ENCODE assay signal across 15 mouse cellular contexts in the genomic region with DNA sequence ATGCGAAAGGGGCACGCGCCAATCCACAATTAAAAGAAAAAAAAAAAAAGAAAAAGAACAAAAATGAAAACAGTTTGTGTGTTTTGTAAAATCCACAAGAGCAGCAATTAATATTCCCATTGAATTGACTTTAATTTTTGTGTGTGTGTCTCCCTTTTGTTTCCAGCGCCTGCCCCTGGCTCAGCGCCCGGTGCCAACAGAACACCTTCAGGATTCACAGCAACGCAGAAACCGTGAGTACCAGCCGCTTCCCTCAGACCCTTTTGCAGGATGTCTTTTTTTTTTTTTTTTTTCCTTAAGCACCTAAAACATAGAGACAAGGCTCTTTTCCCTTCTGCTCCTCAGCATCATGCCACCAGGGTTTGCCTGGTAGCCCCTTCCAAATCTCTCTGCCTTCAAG.
DNase-seq lines count a peak whose midpoint lies in the region; ATAC-seq and TF ChIP-seq lines count a peak whose summit lies in the region.
"Had no signal": no experiment of that assay in that cellular context is flagged by ENCODE, and none has a peak within 500 bp of the region (broad histone marks: within the 10 kb centered on the region; RNA-seq: fewer than 3 reads in every experiment).

No protein-coding gene starts in this region.

- H3K4me3 ChIP-seq in midbrain, embryonic 13.5 days (replicated peaks): peak overlapping the region; percentile 36
- H3K4me3 ChIP-seq in midbrain, embryonic 10.5 days: no peak overlapping the region
- H3K4me3 ChIP-seq in hindbrain, embryonic 15.5 days: peak overlapping the region; percentile 49
- peak overlapping the region; percentile 20 for H3K4me3 ChIP-seq in olfactory bulb, adult 2 months (ENCODE audit: insufficient read depth, low read depth, low read length)
- H3K4me3 ChIP-seq: gastrocnemius, adult 2 months; limb, embryonic 13.5 days had no signal

- no peak for ATAC-seq in midbrain, embryonic 13.5 days
- no peak for ATAC-seq in hindbrain, embryonic 15.5 days (ENCODE audit: low FRiP score, low read depth)

- peak overlapping the region; percentile 47 for H3K9ac ChIP-seq in midbrain, embryonic 13.5 days (replicated peaks)
- peak overlapping the region; percentile 65 for H3K9ac ChIP-seq in hindbrain, embryonic 15.5 days
- H3K9ac ChIP-seq: limb, embryonic 13.5 days had no signal

- H3K4me1 ChIP-seq in midbrain, embryonic 13.5 days (replicated peaks): peaks cover 52% of the 10 kb centered on the region
- H3K4me1 ChIP-seq in midbrain, embryonic 10.5 days: peaks cover 4% of the 10 kb centered on the region; the same call in 1 of the 2 replicates
- peaks cover 14% of the 10 kb centered on the region for H3K4me1 ChIP-seq in hindbrain, embryonic 15.5 days (replicated peaks)
- 0 out of 2 replicates have a peak, but pooled peaks cover 5% of the 10 kb centered on the region for H3K4me1 ChIP-seq in olfactory bulb, adult 2 months (ENCODE audit: control insufficient read depth, insufficient read depth, low read length)

- H3K27me3 ChIP-seq in midbrain, embryonic 13.5 days: no peaks in the 10 kb centered on the region
- no peaks in the 10 kb centered on the region for H3K27me3 ChIP-seq in midbrain, embryonic 10.5 days (ENCODE audit: low read depth, poor library complexity, severe bottlenecking)
- H3K27me3 ChIP-seq in hindbrain, embryonic 15.5 days: no peaks in the 10 kb centered on the region
- H3K27me3 ChIP-seq: limb, embryonic 13.5 days had no signal

- peak overlapping the region; percentile 92 for H3K27ac ChIP-seq in midbrain, embryonic 13.5 days
- no peak overlapping the region for H3K27ac ChIP-seq in midbrain, embryonic 10.5 days (replicated peaks)
- peak overlapping the region; percentile 83 for H3K27ac ChIP-seq in hindbrain, embryonic 15.5 days (replicated peaks)
- H3K27ac ChIP-seq in olfactory bulb, adult 2 months (ENCODE audit: insufficient read depth, low read depth, low read length): no peak overlapping the region
- H3K27ac ChIP-seq: gastrocnemius, adult 2 months; limb, embryonic 13.5 days; stomach, postnatal 0 days had no signal

- H3K9me3 ChIP-seq in midbrain, embryonic 13.5 days: no peaks in the 10 kb centered on the region
- H3K9me3 ChIP-seq in midbrain, embryonic 10.5 days (replicated peaks): no peaks in the 10 kb centered on the region
- no peaks in the 10 kb centered on the region for H3K9me3 ChIP-seq in hindbrain, embryonic 15.5 days
- H3K9me3 ChIP-seq: limb, embryonic 13.5 days had no signal

- 63% methylated on average over 9 of the region's 9 CpGs for WGBS in midbrain, embryonic 13.5 days
- WGBS in midbrain, embryonic 10.5 days: 92% methylated on average over 9 of the region's 9 CpGs
- WGBS in hindbrain, embryonic 15.5 days: 30% methylated on average over 9 of the region's 9 CpGs
- 16% methylated on average over 9 of the region's 9 CpGs for WGBS in olfactory bulb, adult 2 months

- DNase-seq in cerebellum, postnatal 10 days: peak; percentile 55 to 57
- DNase-seq in cerebellum, adult 11 months: no peak
- DNase-seq in midbrain, embryonic 10.5 days (ENCODE audit: low spot score): no peak
- DNase-seq in kidney, postnatal 25 days: no peak
- DNase-seq in embryo, embryonic 10.5 days (ENCODE audit: low spot score): no peak
- DNase-seq: adrenal gland, postnatal 14 days; gastrocnemius, adult 2 months; heart, postnatal 4 days; kidney, adult 9 months; lung, adult 18-20 months had no signal

- H3K36me3 ChIP-seq in midbrain, embryonic 13.5 days: no peaks in the 10 kb centered on the region
- H3K36me3 ChIP-seq in midbrain, embryonic 10.5 days: no peaks in the 10 kb centered on the region
- H3K36me3 ChIP-seq in hindbrain, embryonic 15.5 days: no peaks in the 10 kb centered on the region
- H3K36me3 ChIP-seq: limb, embryonic 13.5 days had no signal

- peak overlapping the region; percentile 50 for H3K4me2 ChIP-seq in midbrain, embryonic 13.5 days (replicated peaks)
- H3K4me2 ChIP-seq in hindbrain, embryonic 15.5 days: peak overlapping the region; percentile 55
- H3K4me2 ChIP-seq: limb, embryonic 13.5 days had no signal

- TF ChIP-seq CTCF in olfactory bulb, adult 2 months (IDR thresholded peaks at IDR 0.05; ENCODE audit: insufficient read depth, low read depth, low read length): no peak

- no peak for TF ChIP-seq POLR2A in olfactory bulb, adult 2 months (IDR thresholded peaks at IDR 0.05; ENCODE audit: insufficient read depth, low read depth, low read length)

Comparison
In these comparisons a context has a peak if more than half of its experiments do, and no peak if none do; other contexts are left out.
1. DNase-seq: peak in cerebellum, postnatal 10 days (2 of 2); none in cerebellum, adult 11 months (single experiment), midbrain, embryonic 10.5 days (single experiment), kidney, postnatal 25 days (0 of 2) and embryo, embryonic 10.5 days (single experiment).
2. H3K27ac ChIP-seq: peak in midbrain, embryonic 13.5 days (single experiment) and hindbrain, embryonic 15.5 days (single experiment); none in midbrain, embryonic 10.5 days (single experiment) and olfactory bulb, adult 2 months (single experiment).